Mouse (Mus musculus) skeletal muscle tissue, adult 2 months (tissue): ENCODE measurements around the gene Ston2.

Source experiments
- DNase-seq: peaks from one replicate; pipeline ENCODE4 v3.0.0-alpha.2; 2012; ENCODE audit warnings: low read depth, low spot score

Gene Ston2

GRCm38 (mm10) chr12:91707807-91708206 is 80.4 kb downstream of the Ston2 start:
- DNase-seq = no peak

DNA sequence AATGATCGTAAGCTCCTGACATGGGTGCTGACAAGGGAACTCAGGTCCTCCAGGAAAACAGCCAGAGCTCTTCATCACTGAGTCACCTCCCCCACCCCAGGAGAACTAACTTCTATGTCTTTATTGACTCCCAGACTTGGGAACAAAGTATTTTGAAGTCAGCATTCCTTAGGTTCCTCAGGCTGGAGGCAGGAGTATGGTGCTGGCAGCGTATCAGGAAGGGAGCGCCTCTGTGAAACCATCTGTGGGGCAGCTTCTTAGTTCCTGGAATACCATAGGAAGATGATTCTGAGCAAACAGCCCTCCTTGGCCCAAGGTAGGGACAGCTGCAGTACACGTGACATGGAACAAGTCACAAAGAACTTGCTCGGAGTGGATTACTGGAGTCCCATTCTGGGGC is 84.7 kb downstream of the Ston2 start:
- DNase-seq = peak; percentile 65

DNA sequence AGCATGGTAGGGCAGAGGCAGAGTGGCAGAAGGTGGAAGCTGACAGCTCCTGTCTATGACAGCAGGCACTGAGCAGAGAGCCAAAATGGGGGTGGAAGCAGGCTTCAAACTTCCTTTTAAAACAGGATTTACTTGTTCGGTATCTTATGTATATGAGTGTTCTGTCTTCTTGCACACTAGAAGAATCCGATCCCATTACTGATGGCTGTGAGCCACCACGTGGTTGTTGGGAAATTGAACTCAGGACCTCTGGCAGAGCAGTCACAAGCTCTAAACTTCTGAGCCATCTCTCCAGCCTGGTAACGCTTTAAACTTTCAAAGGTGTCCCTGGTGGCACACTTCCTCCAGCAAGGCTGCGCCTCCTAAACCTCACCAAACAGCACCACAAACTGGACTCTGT is 85.4 kb downstream of the Ston2 start:
- DNase-seq = no peak

DNA sequence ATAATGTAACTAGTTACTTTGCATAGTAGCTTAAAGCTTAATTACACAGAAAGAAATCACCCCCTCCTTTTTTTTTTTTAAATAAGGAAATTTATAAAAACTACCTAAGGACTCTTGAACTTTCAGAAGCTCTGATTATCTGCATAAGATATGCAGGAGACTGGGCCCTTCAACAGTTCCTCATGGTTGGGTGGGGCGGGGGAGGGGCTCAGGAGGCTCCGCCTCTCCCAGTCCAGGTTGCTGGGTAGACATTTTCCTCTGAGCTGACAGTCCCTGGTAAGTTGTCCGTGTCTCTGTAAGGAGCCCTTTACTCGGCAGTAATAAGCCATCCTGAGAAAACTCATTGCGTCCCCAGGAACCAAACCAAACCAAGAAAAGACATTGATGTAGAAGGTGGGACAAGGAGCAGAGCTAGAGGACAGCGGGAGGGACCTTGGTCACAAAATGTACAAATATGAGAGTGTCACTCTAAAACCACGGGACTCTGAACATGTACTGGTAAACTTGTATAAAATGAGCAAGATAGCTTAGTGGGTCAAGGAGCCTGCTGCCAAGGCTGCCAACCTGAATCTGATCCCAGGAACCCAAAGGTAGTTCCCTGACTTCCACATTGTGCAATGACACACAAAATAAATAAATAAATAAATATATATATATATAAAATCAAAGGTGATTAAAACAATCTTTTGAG is 88.6 kb downstream of the Ston2 start:
- no peak for DNase-seq

- DNase-seq = no peak
These were observed 92.0 kb downstream of the Ston2 start for GRCm38 (mm10) chr12:91696231-91696630.

DNA sequence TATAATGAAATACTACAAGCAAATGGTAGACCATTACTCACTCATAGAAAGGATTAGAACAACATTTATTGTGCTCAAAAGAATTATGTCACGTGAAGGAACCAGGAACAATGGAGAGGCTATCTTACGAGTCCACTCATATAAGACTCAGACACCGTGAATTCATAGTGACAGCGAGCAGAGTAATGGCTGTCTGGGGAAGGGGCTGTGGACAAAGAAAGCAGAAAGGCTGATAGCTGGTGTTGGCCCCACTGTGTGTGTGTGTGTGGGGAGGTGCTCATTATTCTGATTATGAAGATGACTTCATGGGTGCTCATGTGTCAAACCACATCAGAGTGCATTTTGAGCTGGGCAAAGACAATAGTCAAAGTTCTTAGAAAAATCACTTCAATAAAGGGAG is 92.4 kb downstream of the Ston2 start:
- no peak for DNase-seq

DNA sequence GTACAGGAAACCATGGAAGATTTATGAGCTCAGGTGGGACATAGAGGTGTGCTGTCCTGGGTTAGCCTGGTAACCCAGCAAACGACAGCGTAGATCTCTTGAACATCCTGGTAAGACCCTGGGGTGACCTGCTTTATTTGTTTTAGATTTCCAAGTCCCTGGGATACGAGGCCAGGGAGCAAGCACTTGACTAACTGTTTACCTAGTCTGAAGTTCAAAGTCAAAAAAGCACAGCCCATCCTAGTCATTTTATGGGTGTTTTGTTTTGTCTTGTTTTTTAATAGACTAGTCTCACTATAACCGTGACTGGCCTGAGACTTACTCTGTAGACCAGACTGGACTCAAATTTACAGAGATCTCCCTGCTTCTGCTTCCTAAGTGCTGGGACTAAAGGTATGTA is 93.4 kb downstream of the Ston2 start:
- no peak for DNase-seq

DNA sequence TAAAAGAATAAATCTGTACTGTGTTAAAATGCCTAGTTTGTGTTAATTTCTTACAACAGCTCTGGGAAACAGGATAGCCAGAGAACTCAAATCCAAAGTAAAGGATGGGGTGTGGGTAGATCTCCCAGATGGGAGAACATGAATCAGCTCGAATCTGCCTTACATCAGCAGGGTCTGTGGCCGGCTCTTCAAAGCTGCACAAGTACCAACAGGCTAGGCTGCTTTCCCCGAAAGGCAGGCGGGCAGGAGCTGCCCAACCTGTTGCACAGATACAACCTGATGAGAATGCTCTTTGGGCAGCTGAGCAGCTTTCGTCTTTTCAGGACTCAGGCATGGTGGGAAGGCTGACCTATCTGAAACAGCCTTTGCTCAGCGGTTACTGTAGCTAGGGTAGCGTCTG is 94.6 kb downstream of the Ston2 start:
- no peak for DNase-seq

GRCm38 (mm10) chr12:91692991-91693390 is 95.2 kb downstream of the Ston2 start:
- DNase-seq = no peak

DNA sequence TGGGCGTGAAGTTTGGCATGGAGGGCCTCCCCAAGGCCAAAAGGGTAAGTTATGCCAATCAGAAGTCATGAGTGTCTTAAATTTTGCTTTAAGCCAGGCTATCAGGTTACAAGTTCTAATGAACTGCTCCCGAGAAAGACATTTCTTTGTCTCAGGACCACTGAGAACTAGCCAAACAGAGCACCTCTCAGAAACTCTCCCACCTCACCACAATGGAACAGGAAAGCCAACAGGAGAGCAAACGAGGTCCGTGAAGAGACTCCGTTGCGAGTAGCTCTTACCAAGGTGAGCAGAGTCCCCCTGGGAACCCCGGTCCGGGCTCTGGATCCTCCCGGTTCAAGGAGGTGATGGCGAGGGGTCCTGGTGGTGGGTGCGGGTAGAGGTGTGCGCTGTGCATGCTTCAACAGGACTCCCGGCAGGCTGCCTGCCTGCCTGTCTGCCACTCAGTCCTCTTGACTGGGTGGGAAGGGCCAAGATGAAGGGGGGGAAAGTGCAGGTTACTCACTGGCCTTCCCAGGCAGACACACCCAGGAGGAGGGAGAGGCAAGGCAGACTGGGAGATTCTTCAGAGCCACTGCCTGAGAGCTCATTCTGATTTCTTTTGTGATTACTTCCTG is 102.4 kb downstream of the Ston2 start:
- DNase-seq = no peak

DNA sequence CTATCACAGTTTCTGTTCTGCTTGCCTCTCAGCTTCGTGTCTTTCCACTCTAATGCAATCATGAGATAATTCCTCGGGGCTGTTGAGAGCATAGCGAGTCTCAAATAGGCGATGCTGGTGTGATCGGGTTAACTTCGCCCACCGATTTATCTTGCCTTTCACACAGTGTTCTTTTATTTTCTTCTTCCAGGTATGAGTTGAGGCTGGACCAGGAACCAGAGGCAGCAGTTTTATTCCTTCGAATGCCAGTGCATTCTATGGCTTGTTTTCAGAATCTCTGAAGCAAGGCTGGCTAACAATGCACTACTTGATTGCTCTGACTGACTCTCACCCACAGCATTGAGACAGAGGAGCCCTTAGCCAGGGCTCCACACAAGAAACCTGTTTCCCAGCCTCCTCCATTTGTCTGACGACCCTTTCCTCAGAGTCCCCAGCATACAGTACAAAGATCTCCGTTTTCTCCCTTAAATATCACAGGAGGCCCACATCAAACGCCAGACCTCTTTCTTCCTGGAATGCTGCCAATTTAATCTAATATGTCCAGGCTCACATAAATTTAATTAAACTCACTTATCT is 103.3 kb downstream of the Ston2 start:
- DNase-seq = no peak

DNA sequence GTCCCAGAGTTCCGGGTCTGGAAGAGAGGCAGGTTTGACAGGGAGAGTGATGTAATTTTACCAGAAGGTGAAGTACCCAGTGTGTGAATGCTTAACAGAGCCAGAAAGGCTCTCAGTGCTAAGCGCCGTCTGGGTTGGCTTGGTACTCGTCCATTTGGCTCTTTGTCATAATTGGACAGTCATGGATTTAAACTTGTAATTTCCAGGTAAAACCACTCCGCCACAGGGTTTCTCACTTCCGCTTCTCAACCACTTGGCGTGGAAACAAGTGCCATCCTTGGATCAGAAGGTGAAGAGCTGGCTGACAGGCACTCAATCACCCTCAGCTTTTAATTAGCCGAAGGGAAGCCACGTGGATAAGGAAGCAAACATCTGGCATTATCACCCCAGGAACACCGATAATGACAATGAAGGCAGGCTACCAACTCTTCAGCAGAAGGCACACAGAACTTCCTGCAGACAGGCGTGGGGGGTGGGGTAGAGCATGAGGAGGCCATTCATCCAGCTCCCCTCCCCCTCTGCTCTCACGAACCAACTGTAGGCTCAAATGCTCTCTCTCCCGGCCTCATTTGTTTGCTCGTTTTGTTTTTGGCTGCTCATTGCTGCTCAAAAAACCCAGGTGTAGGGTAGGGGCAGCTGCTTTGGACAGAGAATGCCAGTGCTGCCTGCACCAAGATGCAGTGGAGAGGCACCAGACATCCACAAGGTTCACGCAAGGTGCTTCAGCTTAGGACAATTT is 103.9 kb downstream of the Ston2 start:
- no peak for DNase-seq

GRCm38 (mm10) chr12:91683549-91684100 is 104.6 kb downstream of the Ston2 start:
- DNase-seq = no peak

DNA sequence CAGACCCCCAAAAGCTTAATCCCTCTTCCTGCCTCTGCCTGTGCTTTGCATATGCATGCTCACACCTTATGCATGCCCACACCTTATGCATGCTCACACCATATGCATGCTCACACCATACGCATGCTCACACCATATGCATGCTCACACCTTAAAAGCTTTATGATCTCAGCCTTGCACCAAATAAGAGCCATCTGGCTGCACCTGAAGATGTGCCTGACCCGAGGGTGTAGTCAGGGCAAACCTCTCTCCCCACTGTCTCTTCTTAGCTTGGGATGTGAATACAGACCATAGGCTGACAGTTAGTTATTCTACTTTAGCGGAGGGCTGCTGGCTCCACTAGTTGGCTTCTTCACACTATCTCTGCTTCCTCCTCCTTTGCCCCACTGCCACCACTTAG is 105.1 kb downstream of the Ston2 start:
- DNase-seq = no peak

GRCm38 (mm10) chr12:91679320-91680064 is 108.7 kb downstream of the Ston2 start:
- no peak for DNase-seq

- DNase-seq = peak; percentile 26
These were observed 112.2 kb downstream of the Ston2 start for GRCm38 (mm10) chr12:91675937-91676336.

DNA sequence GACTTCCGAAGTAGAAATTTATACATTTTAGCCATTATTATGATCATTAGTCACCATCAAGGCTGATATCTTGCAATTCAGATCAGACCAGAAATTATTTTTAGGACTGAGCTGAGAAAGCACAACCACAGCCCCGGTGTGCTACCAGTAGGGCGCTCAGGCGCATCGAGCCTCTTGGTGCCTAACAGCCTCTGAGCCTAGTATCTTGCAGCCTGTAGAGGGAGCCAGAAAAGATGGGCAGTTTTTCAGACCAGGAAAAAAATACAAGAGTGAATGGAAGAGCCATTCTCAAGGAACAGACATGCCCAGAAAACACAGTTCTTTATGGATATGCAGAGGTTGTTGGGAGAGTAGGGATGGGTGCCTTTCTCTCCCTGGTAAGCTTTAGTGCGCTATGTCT is 115.0 kb downstream of the Ston2 start:
- DNase-seq = no peak

- no peak for DNase-seq
These were observed 115.7 kb downstream of the Ston2 start for GRCm38 (mm10) chr12:91672528-91672927.

DNA sequence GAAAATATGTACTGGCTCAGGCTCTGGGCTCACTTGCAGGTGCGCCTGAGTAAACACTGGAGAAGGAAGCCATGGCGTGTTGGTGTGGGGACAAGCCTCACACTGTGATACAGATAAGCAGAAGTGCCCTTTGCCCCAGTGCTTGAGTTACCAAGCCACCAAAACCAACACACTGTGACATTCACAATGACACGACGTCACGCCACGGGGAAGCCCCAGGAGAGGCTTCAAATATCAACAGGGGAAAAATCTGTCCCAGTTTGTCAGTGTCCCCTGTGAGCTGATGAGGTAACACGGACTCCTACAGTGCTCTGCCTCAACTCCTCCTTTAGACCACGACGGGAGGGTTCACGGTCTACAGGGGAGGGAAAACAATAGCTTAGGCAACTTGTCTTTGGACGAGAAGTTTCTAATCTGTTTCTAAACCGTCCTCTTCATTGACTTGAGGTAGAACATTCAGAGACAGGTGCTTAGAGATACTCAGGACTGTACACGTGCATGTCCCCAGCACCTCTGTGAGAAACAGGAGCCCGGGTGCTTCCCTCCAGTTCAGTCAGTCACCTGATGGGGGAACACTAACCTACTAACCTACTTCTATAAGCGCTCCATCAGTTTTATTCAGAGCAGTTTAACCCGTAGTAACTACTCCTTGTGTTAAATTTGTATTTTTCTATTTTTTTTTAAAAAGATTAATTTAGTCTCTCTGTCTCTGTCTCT is 119.5 kb downstream of the Ston2 start:
- no peak for DNase-seq

GRCm38 (mm10) chr12:91667741-91668140 is 120.4 kb downstream of the Ston2 start:
- no peak for DNase-seq

DNA sequence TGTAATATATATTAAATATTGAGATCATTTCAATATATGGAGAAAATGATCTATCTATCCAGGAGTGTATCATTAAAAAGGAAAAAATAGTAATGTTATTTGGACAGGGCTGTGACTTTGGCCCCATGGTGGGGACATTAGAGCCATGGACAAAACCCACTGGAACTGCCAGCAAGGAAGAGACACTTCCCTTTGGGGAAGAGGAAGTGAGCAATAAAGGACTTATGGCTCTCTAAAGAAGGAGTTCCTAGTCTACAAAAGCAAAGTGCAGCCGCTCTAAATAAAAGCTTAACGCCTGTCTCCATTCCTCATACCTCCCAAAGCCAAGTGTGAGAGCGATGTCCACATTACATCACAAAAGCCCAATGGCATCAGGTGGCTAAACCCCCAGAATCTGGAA is 121.6 kb downstream of the Ston2 start:
- DNase-seq = no peak
